Mouse (Mus musculus): ENCODE results near the gene Phf5a. TPM values are rescaled to one million over a fixed set of nuclear protein-coding genes. Genes with fewer than 3 reads are reported as not detected.

Gene Phf5a
- polyA plus RNA-seq, 1 experiment from 2014 or later = 138 TPM

Other genes starting within 250 kb of the Phf5a start
- gene L3mbtl2, start 208.0 kb downstream of the Phf5a start, polyA plus RNA-seq (2014; fragmentation: Nextera tagmentation; extraction: Ambion mirVana) = 15.5 and 17.0 TPM in 2 replicates
- 11.5 and 14.7 TPM in 2 replicates for gene Chadl, start 174.6 kb downstream of the Phf5a start, polyA plus RNA-seq (2014; fragmentation: Nextera tagmentation; extraction: Ambion mirVana)
- 28.7 and 35.2 TPM in 2 replicates for gene Zc3h7b, start 126.9 kb downstream of the Phf5a start, polyA plus RNA-seq (2014; fragmentation: Nextera tagmentation; extraction: Ambion mirVana)
- 73.7 and 90.1 TPM in 2 replicates for gene Rangap1, start 126.4 kb downstream of the Phf5a start, polyA plus RNA-seq (2014; fragmentation: Nextera tagmentation; extraction: Ambion mirVana)
- 25.5 and 29.3 TPM in 2 replicates for gene Tef, start 69.5 kb downstream of the Phf5a start, polyA plus RNA-seq (2014; fragmentation: Nextera tagmentation; extraction: Ambion mirVana)
- 23.0 and 26.8 TPM in 2 replicates for gene Tob2, start 13.1 kb downstream of the Phf5a start, polyA plus RNA-seq (2014; fragmentation: Nextera tagmentation; extraction: Ambion mirVana)
- gene Aco2, start 398 bp upstream of the Phf5a start, polyA plus RNA-seq (2014; fragmentation: Nextera tagmentation; extraction: Ambion mirVana) = 160 and 165 TPM in 2 replicates
- 70.4 and 72.6 TPM in 2 replicates for gene Polr3h, start 54.3 kb upstream of the Phf5a start, polyA plus RNA-seq (2014; fragmentation: Nextera tagmentation; extraction: Ambion mirVana)
- gene Csdc2, start 64.8 kb upstream of the Phf5a start, polyA plus RNA-seq (2014; fragmentation: Nextera tagmentation; extraction: Ambion mirVana) = 20.2 and 20.9 TPM in 2 replicates
- gene Pmm1, start 89.0 kb upstream of the Phf5a start, polyA plus RNA-seq (2014; fragmentation: Nextera tagmentation; extraction: Ambion mirVana) = 43.0 and 43.5 TPM in 2 replicates
- gene 1700029P11Rik, start 108.6 kb upstream of the Phf5a start, polyA plus RNA-seq (2014; fragmentation: Nextera tagmentation; extraction: Ambion mirVana) = not detected in 2 replicates
- gene Xrcc6, start 115.9 kb upstream of the Phf5a start, polyA plus RNA-seq (2014; fragmentation: Nextera tagmentation; extraction: Ambion mirVana) = 68.4 and 68.8 TPM in 2 replicates
- 27.2 and 27.7 TPM in 2 replicates for gene Desi1, start 162.0 kb upstream of the Phf5a start, polyA plus RNA-seq (2014; fragmentation: Nextera tagmentation; extraction: Ambion mirVana)
- 262 and 292 TPM in 2 replicates for gene Snu13, start 175.7 kb upstream of the Phf5a start, polyA plus RNA-seq (2014; fragmentation: Nextera tagmentation; extraction: Ambion mirVana)
- gene 4930407I10Rik, start 187.2 kb upstream of the Phf5a start, polyA plus RNA-seq (2014; fragmentation: Nextera tagmentation; extraction: Ambion mirVana) = not detected in 2 replicates
- gene Mei1, start 198.1 kb upstream of the Phf5a start, polyA plus RNA-seq (2014; fragmentation: Nextera tagmentation; extraction: Ambion mirVana) = 0.14 TPM in 1 of 2 replicates, not detected in the other